Mouse (Mus musculus): Measurements from ENCODE around the gene Aif1. TPM values are rescaled to one million over a fixed set of nuclear protein-coding genes. Genes with fewer than 3 reads are reported as not detected.
"Not testable (repeated sequence)": the region's sequence is repeated elsewhere in the genome, so short reads cannot be mapped to it uniquely, and the experiment has no call there.

Aif1 gene
- total and polyA plus RNA-seq, 3 experiments: 0.42 to 0.45 TPM; not detected in 1

DNA sequence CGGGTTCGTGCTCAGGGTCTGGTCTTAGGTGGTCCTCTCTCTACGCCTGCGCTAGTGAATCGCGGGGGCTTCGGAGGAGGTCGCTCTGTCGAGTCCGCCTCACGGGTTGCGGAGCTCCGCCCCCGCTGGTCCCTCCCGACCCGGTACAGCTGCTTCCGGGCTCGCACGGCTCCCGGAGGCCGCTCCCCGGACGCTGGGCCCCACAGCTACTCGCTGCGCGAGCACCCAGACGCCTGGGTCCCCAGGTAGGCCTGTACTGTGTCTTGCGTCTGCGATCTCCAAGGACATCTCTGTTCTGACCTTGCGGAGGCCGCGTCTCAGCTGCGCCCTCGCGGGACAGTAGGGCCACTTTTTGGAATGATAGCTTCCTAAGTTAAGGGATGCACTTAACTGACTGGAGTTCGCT is 49.7 kb downstream of the Aif1 start, which contains the start of gene D17H6S53E (continued):
- TF ChIP-seq SIN3A (IDR thresholded peaks at IDR 0.05; ENCODE audit: low read length) (peak; percentile 76), ZKSCAN1 (IDR thresholded peaks at IDR 0.05; ENCODE audit: low read depth, low read length) (no peak)

DNA sequence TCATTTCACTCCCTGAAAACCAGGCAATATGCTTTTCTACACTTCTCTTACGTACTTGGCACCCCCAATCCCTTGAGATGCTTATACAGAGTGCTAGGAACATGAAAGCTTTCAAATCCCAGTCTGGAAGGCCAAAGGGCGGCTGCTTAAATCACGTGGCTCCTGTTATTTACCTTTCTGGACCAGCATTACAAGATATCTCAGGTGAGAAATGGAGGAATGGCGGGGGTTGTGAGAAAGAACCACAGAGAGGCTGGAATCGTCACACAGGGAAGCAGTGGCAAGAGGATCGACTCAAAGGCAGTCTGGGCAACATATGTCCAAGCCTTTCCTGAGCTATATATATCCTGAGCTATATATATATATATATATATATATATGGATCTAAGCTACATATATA is 50.3 kb downstream of the Aif1 start:
- no peaks in the 10 kb centered on the region for H3K9me3 ChIP-seq (replicated peaks; ENCODE audit: insufficient read depth, low read length)
- DNase-seq (ENCODE audit: low read depth, low spot score): no peak
- peak overlapping the region; percentile 90 to 99 for H3K4me3 ChIP-seq (ENCODE audit: control insufficient read depth in 1 of 2, insufficient read depth in 1 of 2, low read depth in 2 of 2, low read length in 2 of 2)
- H3K27ac ChIP-seq (ENCODE audit: control insufficient read depth, low read depth, low read length): 0 out of 2 replicates have a peak overlapping the region, but pooled peaks have one; percentile 22
- peaks cover 0 to 10% of the 10 kb centered on the region in 2 experiments; a peak in 2 of 4 replicates for H3K36me3 ChIP-seq (ENCODE audit: control insufficient read depth in 1 of 2, insufficient read depth in 2 of 2, low read length in 2 of 2)
- H3K27me3 ChIP-seq (ENCODE audit: control insufficient read depth in 1 of 2, insufficient read depth in 2 of 2, low read length in 2 of 2): no peaks in the 10 kb centered on the region
- peaks cover 37% of the 10 kb centered on the region for H3K79me2 ChIP-seq (ENCODE audit: control insufficient read depth, insufficient read depth, low read length, poor library complexity)
- TF ChIP-seq POLR2AphosphoS2 (IDR thresholded peaks at IDR 0.05; ENCODE audit: low read length) (no peak), RCOR1 (IDR thresholded peaks at IDR 0.05; ENCODE audit: low read depth, low read length) (no peak), GATA1 (IDR thresholded peaks at IDR 0.05; ENCODE audit: low read depth, low read length) (no peak)
- H3K4me1 ChIP-seq (ENCODE audit: control insufficient read depth in 1 of 2, insufficient read depth in 2 of 2, low read length in 2 of 2): peaks cover 6 to 8% of the 10 kb centered on the region in 2 experiments; a peak in 3 of 4 replicates
- H3K9ac ChIP-seq (ENCODE audit: control insufficient read depth, low read depth, low read length, poor library complexity, severe bottlenecking): peak overlapping the region; percentile 83

DNA sequence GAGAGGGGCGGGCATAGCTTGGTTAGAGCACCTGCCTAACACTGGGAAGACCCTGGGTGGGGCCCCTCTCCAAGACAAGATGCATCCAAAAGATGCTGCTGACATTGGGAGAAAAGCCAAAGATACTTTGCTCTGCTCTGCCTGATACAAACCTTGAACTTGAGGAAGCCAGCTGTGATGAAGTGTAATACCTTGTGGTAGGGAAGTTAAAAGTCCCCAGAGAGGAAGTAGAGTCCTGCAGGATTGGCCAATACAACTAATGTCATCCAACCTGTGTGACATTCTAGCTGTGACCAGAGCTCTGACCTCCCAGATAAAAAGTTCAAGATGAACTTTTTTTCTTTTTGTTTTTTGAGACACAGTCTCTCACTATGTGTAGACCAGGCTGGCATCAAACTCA is 50.8 kb downstream of the Aif1 start:
- TF ChIP-seq RCOR1 (IDR thresholded peaks at IDR 0.05; ENCODE audit: low read depth, low read length) (no peak), ETS1 (IDR thresholded peaks at IDR 0.05; ENCODE audit: low read depth, low read length) (peak; percentile 38; the same call in 1 of the 2 replicates), TAL1 (IDR thresholded peaks at IDR 0.05; ENCODE audit: low read length) (peak; percentile 44), KAT2A (conservative IDR thresholded peaks at IDR 0.05; ENCODE audit: low read depth, low read length) (no peak), NRF1 (IDR thresholded peaks at IDR 0.05; ENCODE audit: insufficient read depth, low read depth, low read length, poor library complexity, severe bottlenecking) (no peak), MXI1 (IDR thresholded peaks at IDR 0.05; ENCODE audit: low read depth, low read length) (no peak), NELFE (IDR thresholded peaks at IDR 0.05; ENCODE audit: low read depth, low read length) (no peak), CTCF (IDR thresholded peaks at IDR 0.05 in 2 of 3, conservative IDR thresholded peaks at IDR 0.05 in 1 of 3; ENCODE audit: control insufficient read depth in 1 of 3, insufficient read depth in 1 of 3, low read depth in 2 of 3, low read length in 3 of 3, poor library complexity in 1 of 3, severe bottlenecking in 1 of 3) (no peak), TBP (IDR thresholded peaks at IDR 0.05; ENCODE audit: low read depth, low read length) (no peak), ZC3H11A (IDR thresholded peaks at IDR 0.05; ENCODE audit: low read depth, low read length) (no peak), MEF2A (IDR thresholded peaks at IDR 0.05; ENCODE audit: extremely low read depth, insufficient replicate concordance, low read depth, low read length, poor library complexity, severe bottlenecking) (no peak), MYC (IDR thresholded peaks at IDR 0.05; ENCODE audit: low read depth, low read length) (no peak), ZNF384 (IDR thresholded peaks at IDR 0.05; ENCODE audit: low read depth, low read length) (no peak), POLR2AphosphoS2 (IDR thresholded peaks at IDR 0.05; ENCODE audit: low read length) (peak; percentile 29; the same call in 1 of the 2 replicates), E2F4 (IDR thresholded peaks at IDR 0.05; ENCODE audit: borderline replicate concordance, low read depth, low read length) (no peak)
- Histone ChIP-seq H3K4me3 (ENCODE audit: control insufficient read depth in 1 of 2, insufficient read depth in 1 of 2, low read depth in 2 of 2, low read length in 2 of 2) (no peak overlapping the region), H3K36me3 (ENCODE audit: control insufficient read depth in 1 of 2, insufficient read depth in 2 of 2, low read length in 2 of 2) (peaks cover 0 to 13% of the 10 kb centered on the region in 2 experiments; a peak in 2 of 4 replicates), H3K27me3 (ENCODE audit: control insufficient read depth in 1 of 2, insufficient read depth in 2 of 2, low read length in 2 of 2) (no peaks in the 10 kb centered on the region), H3K79me2 (ENCODE audit: control insufficient read depth, insufficient read depth, low read length, poor library complexity) (peaks cover 42% of the 10 kb centered on the region), H3K27ac (ENCODE audit: control insufficient read depth, low read depth, low read length) (no peak overlapping the region), H3K9me3 (replicated peaks; ENCODE audit: insufficient read depth, low read length) (no peaks in the 10 kb centered on the region), H3K4me1 (ENCODE audit: control insufficient read depth in 1 of 2, insufficient read depth in 2 of 2, low read length in 2 of 2) (peaks cover 6 to 8% of the 10 kb centered on the region in 2 experiments), H3K9ac (ENCODE audit: control insufficient read depth, low read depth, low read length, poor library complexity, severe bottlenecking) (no peak overlapping the region)
- DNase-seq (ENCODE audit: low read depth, low spot score): peak; percentile 67

DNA sequence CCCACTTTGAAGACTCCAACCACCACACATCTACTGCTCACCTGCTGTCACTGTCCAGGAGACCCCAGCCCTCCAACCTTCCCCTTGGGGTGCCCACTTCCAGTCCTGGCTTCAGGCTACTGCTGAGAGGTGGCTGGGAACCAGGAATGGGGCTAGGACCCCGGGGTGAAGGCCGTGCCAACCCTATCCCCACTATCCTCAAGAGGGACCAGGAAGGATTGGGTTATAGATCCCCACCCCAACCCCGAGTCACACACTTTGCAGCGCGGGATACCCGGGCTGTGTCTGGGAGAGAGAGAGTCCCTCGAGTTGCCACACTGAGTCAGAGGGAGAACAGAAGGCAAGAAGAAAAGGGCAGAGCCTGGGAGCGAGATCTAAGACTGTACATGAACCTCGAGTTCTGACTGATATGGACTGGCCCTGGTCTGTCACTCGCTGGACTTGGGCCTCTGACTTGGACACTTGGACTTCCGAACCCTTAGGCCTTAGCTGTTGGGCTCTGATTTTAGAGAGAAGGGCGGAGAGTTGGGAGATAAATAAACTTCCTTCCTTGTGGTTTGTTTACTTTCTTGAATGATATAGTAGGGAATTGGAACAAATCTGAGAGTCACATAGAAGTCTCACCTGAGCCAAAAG is 51.5 kb downstream of the Aif1 start:
- Histone ChIP-seq H3K79me2 (ENCODE audit: control insufficient read depth, insufficient read depth, low read length, poor library complexity) (peaks cover 49% of the 10 kb centered on the region), H3K36me3 (ENCODE audit: control insufficient read depth in 1 of 2, insufficient read depth in 2 of 2, low read length in 2 of 2) (peaks cover 3 to 20% of the 10 kb centered on the region in 2 experiments; a peak in 2 of 4 replicates)
- H3K4me1 ChIP-seq (ENCODE audit: control insufficient read depth in 1 of 2, insufficient read depth in 2 of 2, low read length in 2 of 2); H3K27ac ChIP-seq (ENCODE audit: control insufficient read depth, low read depth, low read length); H3K9me3 ChIP-seq (replicated peaks; ENCODE audit: insufficient read depth, low read length); H3K4me3 ChIP-seq (ENCODE audit: control insufficient read depth in 1 of 2, insufficient read depth in 1 of 2, low read depth in 2 of 2, low read length in 2 of 2); H3K9ac ChIP-seq (ENCODE audit: control insufficient read depth, low read depth, low read length, poor library complexity, severe bottlenecking); DNase-seq (ENCODE audit: low read depth, low spot score); H3K27me3 ChIP-seq (ENCODE audit: control insufficient read depth in 1 of 2, insufficient read depth in 2 of 2, low read length in 2 of 2): not testable (repeated sequence)

DNA sequence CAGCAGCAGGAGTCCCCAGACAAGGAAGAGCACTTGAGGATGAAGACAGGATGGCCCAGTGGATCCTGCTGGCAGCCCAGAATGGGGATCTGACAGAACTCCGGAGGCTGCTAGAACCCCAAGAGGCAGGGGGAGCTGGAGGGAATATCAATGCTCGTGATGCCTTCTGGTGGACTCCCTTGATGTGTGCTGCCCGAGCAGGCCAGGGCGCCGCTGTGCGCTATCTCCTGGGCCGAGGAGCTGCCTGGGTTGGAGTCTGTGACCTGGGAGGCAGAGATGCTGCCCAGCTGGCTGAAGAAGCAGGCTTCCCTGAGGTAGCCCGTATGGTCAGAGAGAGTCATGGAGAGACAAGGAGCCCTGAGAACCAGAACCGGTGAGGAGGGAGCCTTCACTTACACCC is 52.6 kb downstream of the Aif1 start:
- Histone ChIP-seq H3K79me2 (ENCODE audit: control insufficient read depth, insufficient read depth, low read length, poor library complexity) (peaks cover 47% of the 10 kb centered on the region), H3K36me3 (ENCODE audit: control insufficient read depth in 1 of 2, insufficient read depth in 2 of 2, low read length in 2 of 2) (peaks cover 3 to 20% of the 10 kb centered on the region in 2 experiments; a peak in 2 of 4 replicates)
- not testable (repeated sequence) for H3K9me3 ChIP-seq (replicated peaks; ENCODE audit: insufficient read depth, low read length); H3K4me1 ChIP-seq (ENCODE audit: control insufficient read depth in 1 of 2, insufficient read depth in 2 of 2, low read length in 2 of 2); DNase-seq (ENCODE audit: low read depth, low spot score); H3K27me3 ChIP-seq (ENCODE audit: control insufficient read depth in 1 of 2, insufficient read depth in 2 of 2, low read length in 2 of 2); H3K4me3 ChIP-seq (ENCODE audit: control insufficient read depth in 1 of 2, insufficient read depth in 1 of 2, low read depth in 2 of 2, low read length in 2 of 2); H3K9ac ChIP-seq (ENCODE audit: control insufficient read depth, low read depth, low read length, poor library complexity, severe bottlenecking); H3K27ac ChIP-seq (ENCODE audit: control insufficient read depth, low read depth, low read length)
